Mouse (Mus musculus): Measurements from ENCODE around the gene Osbpl10. TPM values are rescaled to one million over a fixed set of nuclear protein-coding genes. Genes with fewer than 3 reads are reported as not detected.

Gene Osbpl10
- polyA plus RNA-seq, 1 experiment from 2014 or later: 1.4 TPM

DNA sequence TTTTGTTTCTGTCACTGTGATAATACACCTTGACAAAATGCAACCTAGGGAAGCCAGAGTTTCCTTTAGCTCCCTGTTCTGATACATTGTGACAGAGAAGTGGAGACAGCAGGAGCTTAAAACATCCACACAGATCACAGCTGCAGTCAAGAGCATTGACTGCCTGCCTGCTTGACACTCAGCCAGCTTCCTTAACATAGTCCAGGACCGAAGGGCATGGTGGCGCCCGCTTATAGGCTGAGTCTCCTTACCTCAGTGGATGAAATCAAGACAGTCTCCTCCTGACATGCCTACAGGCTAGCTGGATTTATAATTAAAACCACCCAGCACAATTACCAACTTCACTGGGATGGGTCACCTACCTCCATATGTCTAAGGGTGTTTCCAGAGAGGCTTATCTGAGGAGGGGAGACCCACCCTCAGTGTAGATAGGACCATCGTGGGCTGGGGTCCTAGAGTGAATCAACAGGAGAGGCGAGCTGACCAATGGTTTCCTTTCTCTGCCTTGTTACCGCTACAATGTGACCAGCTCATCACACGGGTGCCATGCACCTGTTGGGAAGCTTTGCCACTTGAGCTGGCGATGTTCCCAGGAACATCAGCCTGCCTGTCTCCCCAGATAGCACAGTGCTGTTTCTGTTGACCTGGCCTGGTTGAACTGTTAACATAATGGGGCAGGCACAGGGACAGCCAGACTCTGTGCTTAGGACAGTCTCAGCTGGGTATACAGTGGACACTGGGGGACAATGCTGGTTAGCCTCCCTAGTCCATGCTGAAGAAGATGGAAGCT is 76.9 kb downstream of the Osbpl10 start:
- H3K27me3 ChIP-seq (ENCODE audit: control insufficient read depth, insufficient read depth, low read length): no peaks in the 10 kb centered on the region
- H3K27ac ChIP-seq (ENCODE audit: low read depth, low read length): no peak overlapping the region
- WGBS: 93% methylated on average over 8 of the region's 8 CpGs
- no peak overlapping the region for H3K4me3 ChIP-seq (ENCODE audit: low read depth, low read length)
- H3K4me1 ChIP-seq (ENCODE audit: control insufficient read depth, insufficient read depth, low read length): peaks cover 6% of the 10 kb centered on the region; the same call in 1 of the 2 replicates
- ATAC-seq (ENCODE audit: insufficient read depth, low FRiP score, low TSS enrichment) (no peak), DNase-seq (ENCODE audit: low spot score) (no peak)
- no peaks in the 10 kb centered on the region for H3K36me3 ChIP-seq (ENCODE audit: control insufficient read depth, insufficient read depth, low read length)
- no peak overlapping the region for H3K4me2 ChIP-seq (ENCODE audit: low read depth)
- H3K9ac ChIP-seq (ENCODE audit: low read length): no peak overlapping the region
- peaks cover 2% of the 10 kb centered on the region; the same call in 1 of the 2 replicates for H3K9me3 ChIP-seq (ENCODE audit: control insufficient read depth, low read length)

DNA sequence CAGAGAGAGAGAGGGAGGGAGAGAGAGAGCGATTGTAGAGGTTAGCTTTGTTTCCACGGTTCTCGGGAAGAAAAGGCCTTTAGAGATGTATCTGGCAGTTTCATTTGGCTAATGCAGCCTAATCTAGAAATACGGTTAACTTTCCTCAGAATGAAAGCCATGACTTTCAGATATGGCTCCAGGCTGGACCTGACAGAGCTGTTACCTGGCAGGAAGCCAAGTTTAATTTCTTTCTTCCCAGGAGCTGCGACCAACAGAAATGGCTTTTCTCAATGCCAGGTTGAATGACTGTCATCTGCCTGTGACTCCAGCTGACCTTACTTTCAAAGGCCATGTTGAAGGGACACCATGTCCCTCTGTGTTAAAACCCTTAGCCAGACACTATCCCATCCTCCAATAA is 80.4 kb downstream of the Osbpl10 start:
- Histone ChIP-seq H3K4me3 (ENCODE audit: low read depth, low read length) (no peak overlapping the region), H3K4me2 (ENCODE audit: low read depth) (no peak overlapping the region), H3K27me3 (ENCODE audit: control insufficient read depth, insufficient read depth, low read length) (no peaks in the 10 kb centered on the region), H3K9me3 (ENCODE audit: control insufficient read depth, low read length) (peaks cover 2% of the 10 kb centered on the region; the same call in 1 of the 2 replicates), H3K36me3 (ENCODE audit: control insufficient read depth, insufficient read depth, low read length) (no peaks in the 10 kb centered on the region), H3K27ac (ENCODE audit: low read depth, low read length) (no peak overlapping the region), H3K9ac (ENCODE audit: low read length) (no peak overlapping the region), H3K4me1 (ENCODE audit: control insufficient read depth, insufficient read depth, low read length) (peaks cover 3% of the 10 kb centered on the region; the same call in 1 of the 2 replicates)
- ATAC-seq (ENCODE audit: insufficient read depth, low FRiP score, low TSS enrichment) (no peak), DNase-seq (ENCODE audit: low spot score) (no peak)
- WGBS: 59% methylated on average over 5 of the region's 5 CpGs

DNA sequence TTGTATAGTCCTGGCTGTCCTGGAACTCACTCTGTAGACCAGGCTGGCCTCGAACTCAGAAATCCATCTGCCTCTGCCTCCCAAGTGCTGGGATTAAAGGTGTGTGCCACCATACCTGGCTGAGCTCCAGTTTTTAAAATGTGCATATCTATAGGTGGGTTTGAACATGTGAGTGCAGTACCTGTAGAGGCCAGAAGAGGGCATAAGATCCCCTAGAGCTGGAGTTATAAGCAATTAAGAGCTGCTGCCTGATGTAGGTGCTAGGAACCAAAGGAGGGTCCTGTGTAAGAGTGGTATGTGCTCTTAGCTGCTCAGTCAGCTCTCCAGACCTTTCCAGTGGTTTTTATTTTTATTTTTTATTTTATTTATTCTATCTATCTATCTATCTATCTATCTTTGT is 86.5 kb downstream of the Osbpl10 start:
- no peaks in the 10 kb centered on the region for H3K27me3 ChIP-seq (ENCODE audit: control insufficient read depth, insufficient read depth, low read length)
- H3K4me2 ChIP-seq (ENCODE audit: low read depth): no peak overlapping the region
- 83% methylated on average over 1 of the region's 1 CpGs for WGBS
- H3K36me3 ChIP-seq (ENCODE audit: control insufficient read depth, insufficient read depth, low read length): no peaks in the 10 kb centered on the region
- ATAC-seq (ENCODE audit: insufficient read depth, low FRiP score, low TSS enrichment): no peak
- no peak overlapping the region for H3K4me3 ChIP-seq (ENCODE audit: low read depth, low read length)
- H3K9me3 ChIP-seq (ENCODE audit: control insufficient read depth, low read length): no peaks in the 10 kb centered on the region
- no peak overlapping the region for H3K9ac ChIP-seq (ENCODE audit: low read length)
- H3K27ac ChIP-seq (ENCODE audit: low read depth, low read length): no peak overlapping the region
- H3K4me1 ChIP-seq (ENCODE audit: control insufficient read depth, insufficient read depth, low read length): no peaks in the 10 kb centered on the region
- DNase-seq (ENCODE audit: low spot score): no peak

DNA sequence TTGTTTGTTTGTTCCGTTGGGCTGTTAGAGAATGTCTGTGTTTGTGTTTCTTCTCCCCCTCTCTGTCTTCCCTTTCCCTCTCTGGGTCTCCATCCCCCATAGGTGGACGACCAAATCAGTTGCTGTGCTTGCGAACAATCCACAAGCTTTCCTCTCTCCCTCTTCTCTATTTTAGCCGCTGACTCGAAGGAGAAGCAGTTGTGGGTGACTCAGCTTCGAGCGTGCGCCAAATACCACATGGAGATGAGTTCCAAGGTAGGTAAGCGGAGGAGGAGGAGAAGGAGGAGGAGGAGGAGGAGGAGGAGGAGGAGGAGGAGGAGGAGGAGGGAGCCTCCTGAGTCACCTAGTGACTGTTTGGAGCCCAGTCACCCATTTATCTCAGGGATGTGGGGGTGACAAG is 88.7 kb downstream of the Osbpl10 start:
- H3K4me1 ChIP-seq (ENCODE audit: control insufficient read depth, insufficient read depth, low read length): no peaks in the 10 kb centered on the region
- H3K9me3 ChIP-seq (ENCODE audit: control insufficient read depth, low read length): no peaks in the 10 kb centered on the region
- no peak overlapping the region for H3K4me3 ChIP-seq (ENCODE audit: low read depth, low read length)
- WGBS: 81% methylated on average over 8 of the region's 9 CpGs
- no peak for ATAC-seq (ENCODE audit: insufficient read depth, low FRiP score, low TSS enrichment)
- H3K27me3 ChIP-seq (ENCODE audit: control insufficient read depth, insufficient read depth, low read length): no peaks in the 10 kb centered on the region
- no peak for DNase-seq (ENCODE audit: low spot score)
- H3K36me3 ChIP-seq (ENCODE audit: control insufficient read depth, insufficient read depth, low read length): no peaks in the 10 kb centered on the region
- no peak overlapping the region for H3K9ac ChIP-seq (ENCODE audit: low read length)
- H3K4me2 ChIP-seq (ENCODE audit: low read depth): no peak overlapping the region
- H3K27ac ChIP-seq (ENCODE audit: low read depth, low read length): no peak overlapping the region

DNA sequence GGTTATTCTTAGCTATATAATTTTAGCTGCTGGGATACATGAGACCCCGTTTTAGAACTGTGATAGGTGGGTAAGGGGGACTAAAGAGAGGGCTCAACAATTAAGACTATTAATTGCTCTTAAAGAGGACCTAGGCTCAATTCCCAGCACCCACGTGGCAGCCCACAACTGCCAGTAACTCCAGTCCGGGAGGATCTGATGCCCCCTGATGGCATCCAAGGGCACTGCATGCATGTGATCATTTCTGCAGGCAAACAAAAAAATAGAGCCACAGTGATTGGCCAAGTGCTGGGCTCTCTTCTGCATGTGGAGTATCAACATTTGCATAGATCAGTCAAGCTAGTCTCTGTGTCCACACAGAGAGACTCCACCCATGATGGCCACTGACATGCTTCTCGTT is 96.8 kb downstream of the Osbpl10 start:
- ATAC-seq (ENCODE audit: insufficient read depth, low FRiP score, low TSS enrichment) (no peak), DNase-seq (ENCODE audit: low spot score) (no peak)
- Histone ChIP-seq H3K27ac (ENCODE audit: low read depth, low read length) (no peak overlapping the region), H3K4me2 (ENCODE audit: low read depth) (no peak overlapping the region), H3K36me3 (ENCODE audit: control insufficient read depth, insufficient read depth, low read length) (no peaks in the 10 kb centered on the region), H3K9ac (ENCODE audit: low read length) (no peak overlapping the region), H3K4me1 (ENCODE audit: control insufficient read depth, insufficient read depth, low read length) (no peaks in the 10 kb centered on the region), H3K27me3 (ENCODE audit: control insufficient read depth, insufficient read depth, low read length) (no peaks in the 10 kb centered on the region), H3K9me3 (ENCODE audit: control insufficient read depth, low read length) (no peaks in the 10 kb centered on the region), H3K4me3 (ENCODE audit: low read depth, low read length) (no peak overlapping the region)
- 92% methylated on average over 4 of the region's 4 CpGs for WGBS

DNA sequence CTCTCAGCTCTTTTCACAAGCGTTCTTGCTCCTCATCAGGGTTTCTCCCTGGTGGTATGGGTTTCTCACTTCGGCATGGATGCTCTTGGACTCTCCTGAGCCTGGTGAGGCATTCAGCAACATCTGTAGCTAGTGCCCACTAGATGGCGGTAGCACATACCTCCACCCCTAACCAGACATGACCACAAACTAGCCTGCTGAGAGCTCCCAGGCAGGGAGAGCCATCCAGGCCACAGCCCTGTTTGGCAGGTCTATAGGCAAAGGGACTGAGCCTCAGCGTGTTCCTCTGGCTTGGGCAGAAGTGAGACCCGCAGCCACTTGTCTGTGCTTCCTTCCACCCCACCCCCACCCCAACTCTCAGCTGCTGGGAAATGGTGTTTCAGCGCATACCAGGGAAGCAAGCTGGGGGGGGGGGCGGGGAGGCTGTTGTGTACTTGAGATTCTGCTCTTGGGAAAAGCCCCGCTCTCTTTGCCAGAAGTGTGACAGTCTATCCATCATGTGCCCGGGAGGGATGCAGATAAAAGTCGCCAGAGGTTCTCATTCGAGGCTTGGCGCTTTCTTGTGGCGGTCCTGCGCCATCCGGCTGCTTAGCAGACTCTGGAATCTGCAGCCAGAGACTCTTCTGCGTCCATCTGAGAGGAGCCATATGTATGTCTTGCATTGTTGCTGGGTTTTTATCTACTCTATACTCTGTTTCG is 110.1 kb downstream of the Osbpl10 start:
- H3K4me3 ChIP-seq (ENCODE audit: low read depth, low read length): no peak overlapping the region
- H3K9me3 ChIP-seq (ENCODE audit: control insufficient read depth, low read length): no peaks in the 10 kb centered on the region
- H3K36me3 ChIP-seq (ENCODE audit: control insufficient read depth, insufficient read depth, low read length): no peaks in the 10 kb centered on the region
- H3K4me2 ChIP-seq (ENCODE audit: low read depth): no peak overlapping the region
- H3K4me1 ChIP-seq (ENCODE audit: control insufficient read depth, insufficient read depth, low read length): no peaks in the 10 kb centered on the region
- no peaks in the 10 kb centered on the region for H3K27me3 ChIP-seq (ENCODE audit: control insufficient read depth, insufficient read depth, low read length)
- DNase-seq (ENCODE audit: low spot score) (peak; percentile 79), ATAC-seq (ENCODE audit: insufficient read depth, low FRiP score, low TSS enrichment) (peak; percentile 79)
- no peak overlapping the region; the same call in 1 of the 2 replicates for H3K27ac ChIP-seq (ENCODE audit: low read depth, low read length)
- 40% methylated on average over 17 of the region's 17 CpGs for WGBS
- no peak overlapping the region for H3K9ac ChIP-seq (ENCODE audit: low read length)

DNA sequence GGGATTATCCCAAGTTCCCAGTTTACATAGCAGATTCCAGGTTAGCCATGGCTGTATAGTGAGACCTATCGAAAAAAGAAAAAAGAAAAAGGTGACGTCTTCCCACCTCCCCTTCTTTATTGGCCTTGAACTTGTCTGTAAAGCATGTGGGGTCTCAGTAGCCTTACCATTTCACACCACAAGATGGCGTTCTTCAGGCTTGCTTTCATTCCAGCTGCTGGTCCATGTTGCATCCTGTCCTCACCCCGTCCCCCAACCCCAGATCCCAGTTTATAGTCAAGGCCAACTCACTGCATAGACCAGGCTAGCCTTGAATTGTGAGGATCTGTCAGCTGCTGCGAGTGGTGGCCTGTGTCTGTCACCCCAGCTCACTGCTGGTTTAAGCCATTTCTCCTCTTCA is 111.3 kb downstream of the Osbpl10 start:
- Histone ChIP-seq H3K4me1 (ENCODE audit: control insufficient read depth, insufficient read depth, low read length) (no peaks in the 10 kb centered on the region), H3K9ac (ENCODE audit: low read length) (no peak overlapping the region), H3K27ac (ENCODE audit: low read depth, low read length) (no peak overlapping the region), H3K36me3 (ENCODE audit: control insufficient read depth, insufficient read depth, low read length) (no peaks in the 10 kb centered on the region), H3K9me3 (ENCODE audit: control insufficient read depth, low read length) (no peaks in the 10 kb centered on the region), H3K27me3 (ENCODE audit: control insufficient read depth, insufficient read depth, low read length) (no peaks in the 10 kb centered on the region), H3K4me2 (ENCODE audit: low read depth) (no peak overlapping the region), H3K4me3 (ENCODE audit: low read depth, low read length) (no peak overlapping the region)
- WGBS: 80% methylated on average over 5 of the region's 5 CpGs
- DNase-seq (ENCODE audit: low spot score): peak; percentile 31
- no peak for ATAC-seq (ENCODE audit: insufficient read depth, low FRiP score, low TSS enrichment)

DNA sequence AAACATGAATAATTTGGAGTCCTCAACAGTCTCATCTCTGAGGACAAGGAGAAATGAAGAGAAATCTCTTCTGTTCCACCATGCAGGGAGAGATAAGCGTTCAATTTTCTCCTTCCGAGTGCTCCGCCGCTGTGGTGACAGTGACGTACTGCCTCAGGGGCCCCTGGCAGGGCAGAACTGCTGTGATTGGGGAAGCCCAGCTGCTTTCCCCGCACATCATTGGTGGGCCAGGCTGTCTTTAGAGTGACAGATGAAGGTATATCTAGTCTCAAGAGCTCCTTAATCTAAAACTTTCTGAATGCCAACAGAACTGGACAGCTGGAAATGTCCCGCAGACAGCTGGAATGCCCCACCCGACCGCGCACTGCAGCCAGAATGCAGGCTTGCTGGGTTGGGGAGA is 118.1 kb downstream of the Osbpl10 start:
- Histone ChIP-seq H3K36me3 (ENCODE audit: control insufficient read depth, insufficient read depth, low read length) (no peaks in the 10 kb centered on the region), H3K4me2 (ENCODE audit: low read depth) (no peak overlapping the region), H3K9me3 (ENCODE audit: control insufficient read depth, low read length) (no peaks in the 10 kb centered on the region), H3K4me1 (ENCODE audit: control insufficient read depth, insufficient read depth, low read length) (no peaks in the 10 kb centered on the region), H3K27ac (ENCODE audit: low read depth, low read length) (no peak overlapping the region), H3K27me3 (ENCODE audit: control insufficient read depth, insufficient read depth, low read length) (no peaks in the 10 kb centered on the region), H3K9ac (ENCODE audit: low read length) (no peak overlapping the region), H3K4me3 (ENCODE audit: low read depth, low read length) (no peak overlapping the region)
- ATAC-seq (ENCODE audit: insufficient read depth, low FRiP score, low TSS enrichment): no peak
- WGBS: 42% methylated on average over 10 of the region's 10 CpGs
- peak; percentile 61 for DNase-seq (ENCODE audit: low spot score)

DNA sequence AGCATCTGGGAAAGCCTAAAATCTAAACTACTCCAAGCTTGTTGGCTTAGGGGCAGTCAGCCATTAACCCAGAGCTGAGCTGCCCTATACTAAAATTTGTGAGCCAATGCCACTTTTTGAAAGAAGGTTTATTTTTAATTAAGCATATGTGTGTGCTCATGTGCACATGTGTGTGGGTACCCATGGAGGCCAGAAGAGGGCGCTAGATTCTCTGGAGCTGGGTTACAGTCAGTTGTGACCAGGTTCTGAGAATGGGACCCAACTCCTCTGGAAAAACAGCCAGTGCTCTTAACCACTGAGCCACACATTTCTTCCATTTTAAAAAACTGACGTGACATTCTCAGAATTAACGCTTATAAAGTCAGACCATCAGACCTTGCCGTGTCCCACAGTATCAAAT is 119.0 kb downstream of the Osbpl10 start:
- no peak for DNase-seq (ENCODE audit: low spot score)
- no peak overlapping the region for H3K4me3 ChIP-seq (ENCODE audit: low read depth, low read length)
- H3K9me3 ChIP-seq (ENCODE audit: control insufficient read depth, low read length): no peaks in the 10 kb centered on the region
- 87% methylated on average over 4 of the region's 4 CpGs for WGBS
- H3K9ac ChIP-seq (ENCODE audit: low read length): no peak overlapping the region
- no peaks in the 10 kb centered on the region for H3K4me1 ChIP-seq (ENCODE audit: control insufficient read depth, insufficient read depth, low read length)
- no peaks in the 10 kb centered on the region for H3K27me3 ChIP-seq (ENCODE audit: control insufficient read depth, insufficient read depth, low read length)
- ATAC-seq (ENCODE audit: insufficient read depth, low FRiP score, low TSS enrichment): no peak
- no peaks in the 10 kb centered on the region for H3K36me3 ChIP-seq (ENCODE audit: control insufficient read depth, insufficient read depth, low read length)
- H3K27ac ChIP-seq (ENCODE audit: low read depth, low read length): no peak overlapping the region
- H3K4me2 ChIP-seq (ENCODE audit: low read depth): no peak overlapping the region
